Mouse (Mus musculus) neural tube, embryonic 15.5 days (tissue): ENCODE results near the gene Tnfrsf1a. TPM values are rescaled to one million over a fixed set of nuclear protein-coding genes. Genes with fewer than 3 reads are reported as not detected.

ENCODE experiments used
- ATAC-seq: fragments of 200-750 bp; cut with Nextera tagmentation; 2 replicates; pipeline ENCODE4 v1.8.0; 2017; ENCODE audit warnings: mild to moderate bottlenecking, moderate TSS enrichment, moderate library complexity; ENCODE audit not compliant: low FRiP score
- H3K27ac ChIP-seq: fragments of 300-500 bp; sonication (generic); replicated peaks from 2 replicates; pipeline ENCODE4 v1.5.1; 2015; ENCODE audit warnings: mild to moderate bottlenecking, inconsistent platforms
- H3K27me3 ChIP-seq: fragments of 300-500 bp; sonication (generic); replicated peaks from 2 replicates; pipeline ENCODE4 v1.6.1; 2015; ENCODE audit warnings: inconsistent platforms
- H3K36me3 ChIP-seq: fragments of 300-500 bp; sonication (generic); 2 replicates; pipeline ENCODE4 v1.6.1; 2015; ENCODE audit warnings: inconsistent platforms
- H3K4me1 ChIP-seq: fragments of 300-500 bp; sonication (generic); 2 replicates; pipeline ENCODE4 v1.6.1; 2015; ENCODE audit warnings: inconsistent platforms
- H3K4me2 ChIP-seq: fragments of 300-500 bp; sonication (generic); 2 replicates; pipeline ENCODE4 v1.6.1; 2015; ENCODE audit warnings: inconsistent platforms, mild to moderate bottlenecking, moderate library complexity
- H3K4me3 ChIP-seq: fragments of 300-500 bp; sonication (generic); replicated peaks from 2 replicates; pipeline ENCODE4 v1.5.1; 2015; ENCODE audit warnings: mild to moderate bottlenecking, inconsistent platforms
- H3K9ac ChIP-seq: fragments of 300-500 bp; sonication (generic); replicated peaks from 2 replicates; pipeline ENCODE4 v1.6.1; 2015; ENCODE audit warnings: mild to moderate bottlenecking, inconsistent platforms
- H3K9me3 ChIP-seq: fragments of 300-500 bp; sonication (generic); replicated peaks from 2 replicates; pipeline ENCODE4 v1.6.1; 2016; ENCODE audit warnings: inconsistent platforms
- WGBS: fragments of 180-500 bp; shearing (Covaris S2); methylation state at CpG from one replicate; pipeline ENCODE4 v1.1.7; 2015; ENCODE audit warnings: mixed read lengths; 5-methylcytosine and 5-hydroxymethylcytosine counted together
- polyA plus RNA-seq: library from polyadenylated mRNA; unstranded; fragments of >200 nt; fragmentation: Nextera tagmentation; extraction: Ambion mirVana; gene quantifications from 2 replicates; pipeline ENCODE4 v1.2.1, GENCODE M21; 2015

Tnfrsf1a gene
- polyA plus RNA-seq, 1 experiment from 2014 or later: 13.6 TPM

DNA sequence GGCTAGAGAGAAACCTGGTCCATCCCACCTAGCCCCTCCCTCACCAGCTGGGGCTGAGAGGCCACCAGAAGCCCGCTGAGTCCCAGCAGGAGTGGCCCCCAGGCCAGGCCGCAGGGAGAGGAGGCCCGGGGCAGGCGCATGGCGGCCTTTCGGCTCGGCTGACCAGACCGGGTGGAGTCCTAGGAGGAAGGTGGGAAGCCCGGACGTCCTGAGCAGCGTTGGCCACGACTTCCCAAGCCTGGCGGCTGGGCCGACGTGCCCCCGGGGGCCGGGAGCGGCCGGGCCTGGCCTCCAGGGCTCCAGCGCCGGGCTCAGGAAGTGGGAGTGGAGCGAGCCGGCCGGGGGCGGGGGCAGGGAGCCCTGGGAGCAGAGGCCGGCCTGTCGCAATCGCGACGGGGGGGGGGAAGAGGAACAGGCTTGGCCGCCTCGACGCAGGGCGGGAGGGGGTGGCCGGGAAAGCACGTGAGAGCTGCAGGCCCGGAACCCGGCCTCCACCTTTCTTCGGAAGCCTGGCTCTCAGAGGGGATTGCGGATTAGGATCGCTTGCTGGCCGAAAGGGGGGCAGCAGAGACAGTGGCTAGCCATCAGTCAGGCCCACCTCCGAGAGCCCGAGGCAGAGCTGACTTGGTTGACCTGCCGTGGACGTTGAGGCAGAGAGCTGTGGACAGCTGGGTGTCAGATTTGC is 35.5 kb upstream of the Tnfrsf1a start, which contains the start of gene Ltbr:
Gene Ltbr (minus strand): TSS at position 340 of the 685 bp plus-strand sequence.
- Histone ChIP-seq H3K27ac (no peak within 1 kb of the TSS), H3K4me1 (peaks cover 19% of the 10 kb centered on the region), H3K36me3 (no peaks in the 10 kb centered on the region), H3K4me3 (peak within 1 kb of the TSS; percentile 36), H3K9ac (peak within 1 kb of the TSS; percentile 44), H3K4me2 (peak within 1 kb of the TSS; percentile 51), H3K27me3 (no peaks in the 10 kb centered on the region; the same call in 1 of the 2 replicates), H3K9me3 (no peaks in the 10 kb centered on the region)
- peak; percentile 59; the same call in 1 of the 2 replicates for ATAC-seq
- 3% methylated on average over 43 of the region's 46 CpGs for WGBS

GRCm38 (mm10) chr6:125314231-125314563 is 35.0 kb upstream of the Tnfrsf1a start:
- H3K4me2 ChIP-seq: peak overlapping the region; percentile 51
- ATAC-seq: peak; percentile 21
- H3K9me3 ChIP-seq: no peaks in the 10 kb centered on the region
- no peak overlapping the region for H3K27ac ChIP-seq
- H3K9ac ChIP-seq: peak overlapping the region; percentile 44; the same call in 1 of the 2 replicates
- H3K4me1 ChIP-seq: peaks cover 19% of the 10 kb centered on the region
- H3K4me3 ChIP-seq: peak overlapping the region; percentile 36
- 53% methylated on average over 7 of the region's 7 CpGs for WGBS
- H3K27me3 ChIP-seq: peaks cover 3% of the 10 kb centered on the region
- no peaks in the 10 kb centered on the region for H3K36me3 ChIP-seq

DNA sequence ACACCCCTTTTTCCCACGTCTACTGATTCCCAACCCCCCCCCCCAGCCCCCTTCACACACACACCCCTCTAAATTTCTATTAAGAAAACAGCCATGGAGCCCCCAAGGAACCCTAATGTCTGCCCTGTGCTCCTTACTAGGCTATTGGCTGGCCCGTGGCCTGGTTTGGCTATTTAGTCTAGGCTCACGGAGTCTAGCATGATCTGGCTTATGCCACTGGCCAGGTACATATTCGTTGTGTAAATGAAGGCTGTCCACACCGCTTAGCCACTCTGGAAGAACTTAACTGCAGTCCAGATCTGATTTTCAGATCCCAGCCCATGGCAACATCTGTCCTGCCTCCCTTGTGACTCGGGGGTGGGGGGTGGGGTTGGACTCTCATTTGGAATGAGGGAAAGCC is 34.4 kb upstream of the Tnfrsf1a start:
- H3K4me1 ChIP-seq: peaks cover 19% of the 10 kb centered on the region
- no peak overlapping the region for H3K4me2 ChIP-seq
- no peaks in the 10 kb centered on the region for H3K9me3 ChIP-seq
- whole genome bisulfite sequencing: 69% methylated on average over 6 of the region's 6 CpGs
- no peak for ATAC-seq
- H3K4me3 ChIP-seq: no peak overlapping the region
- H3K36me3 ChIP-seq: no peaks in the 10 kb centered on the region
- no peak overlapping the region for H3K27ac ChIP-seq
- H3K27me3 ChIP-seq: peaks cover 7% of the 10 kb centered on the region
- no peak overlapping the region for H3K9ac ChIP-seq

DNA sequence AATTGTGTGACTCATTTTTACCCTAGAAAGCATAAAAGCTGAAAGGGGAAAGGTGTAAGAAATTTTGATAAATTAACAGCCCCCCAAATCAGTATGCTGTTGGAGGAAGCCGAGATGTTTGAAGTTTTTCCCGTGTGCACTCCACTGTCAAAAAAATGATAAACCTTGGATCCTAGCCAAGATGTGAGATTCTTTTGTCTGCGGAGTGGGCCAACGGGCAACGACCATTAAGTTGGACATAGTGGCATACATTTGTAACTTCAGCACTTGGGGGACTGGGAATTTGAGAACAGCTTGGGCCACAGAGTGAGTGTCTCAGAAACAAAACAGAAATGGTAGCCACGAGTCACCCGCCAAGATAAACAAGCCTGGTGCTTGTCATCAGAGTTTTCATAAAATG is 32.1 kb upstream of the Tnfrsf1a start:
- 71% methylated on average over 7 of the region's 7 CpGs for WGBS
- no peak overlapping the region for H3K9ac ChIP-seq

DNA sequence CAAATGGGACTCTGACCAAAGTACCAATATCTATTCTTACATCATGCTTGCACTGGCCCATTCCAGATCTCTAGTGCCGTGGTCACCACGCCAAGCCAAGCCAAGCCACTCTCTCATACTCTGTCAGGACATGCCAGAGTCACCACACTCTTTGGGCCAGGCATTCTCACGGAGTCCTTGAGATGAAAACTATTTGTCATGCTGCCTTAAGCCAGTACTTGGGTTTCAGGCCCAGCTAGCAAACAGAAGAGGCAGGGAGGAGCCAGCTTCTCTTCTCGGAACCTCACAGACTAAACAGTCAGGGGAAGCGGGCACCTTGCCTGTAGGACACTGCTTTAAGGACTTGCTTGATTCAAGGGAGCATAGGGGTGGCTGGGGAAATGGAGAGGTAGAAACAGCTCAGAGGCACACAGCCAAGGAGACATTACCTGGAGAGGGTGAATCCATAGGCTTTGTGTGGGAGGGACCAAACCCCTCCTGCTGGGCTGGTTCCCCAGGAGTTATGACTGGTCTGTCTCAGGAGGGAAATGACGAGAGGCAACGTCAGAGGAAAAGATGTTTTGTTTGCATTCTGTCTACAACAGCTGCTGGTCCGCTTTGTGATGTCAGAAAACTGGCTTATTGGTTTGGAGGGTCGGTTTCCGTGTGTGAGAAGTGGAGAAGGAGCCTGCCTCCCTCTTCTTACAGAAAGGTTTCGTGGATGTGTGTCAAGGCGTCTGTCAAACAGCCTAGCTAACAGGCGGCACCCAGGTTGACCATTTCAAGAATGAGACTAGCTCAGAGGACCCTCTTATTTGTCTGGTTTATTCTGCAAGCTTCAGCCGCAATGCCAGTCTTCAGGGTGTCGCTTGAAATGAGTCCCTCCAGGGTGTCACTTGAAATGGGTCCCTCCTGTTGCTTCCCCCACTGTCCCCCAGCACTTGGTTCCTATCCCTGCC is 29.9 kb upstream of the Tnfrsf1a start:
- peaks cover 11% of the 10 kb centered on the region for H3K4me1 ChIP-seq
- no peak overlapping the region for H3K4me3 ChIP-seq
- H3K27me3 ChIP-seq: peaks cover 47% of the 10 kb centered on the region
- no peak overlapping the region for H3K4me2 ChIP-seq
- H3K9me3 ChIP-seq: no peaks in the 10 kb centered on the region
- 73% methylated on average over 15 of the region's 15 CpGs for WGBS
- H3K27ac ChIP-seq: no peak overlapping the region
- no peak overlapping the region for H3K9ac ChIP-seq
- no peak for ATAC-seq
- no peaks in the 10 kb centered on the region for H3K36me3 ChIP-seq

More for the DNA sequence above, 32.1 kb upstream of the Tnfrsf1a start:
- Histone ChIP-seq H3K27ac (no peak overlapping the region), H3K4me3 (no peak overlapping the region), H3K27me3 (peaks cover 30% of the 10 kb centered on the region), H3K36me3 (no peaks in the 10 kb centered on the region), H3K4me1 (peaks cover 26% of the 10 kb centered on the region), H3K4me2 (no peak overlapping the region), H3K9me3 (no peaks in the 10 kb centered on the region)
- no peak for ATAC-seq

- Histone ChIP-seq H3K36me3 (no peaks in the 10 kb centered on the region), H3K27ac (no peak overlapping the region), H3K27me3 (peaks cover 47% of the 10 kb centered on the region), H3K9ac (no peak overlapping the region), H3K4me1 (peaks cover 7% of the 10 kb centered on the region), H3K4me3 (no peak overlapping the region), H3K4me2 (no peak overlapping the region), H3K9me3 (no peaks in the 10 kb centered on the region)
- ATAC-seq: no peak
Observed at GRCm38 (mm10) chr6:125319919-125320296, 29.3 kb upstream of the Tnfrsf1a start.

GRCm38 (mm10) chr6:125320323-125320722 is 28.8 kb upstream of the Tnfrsf1a start, which contains the start of gene Scnn1a:
Gene Scnn1a, plus strand, starts transcription at chr6:125320659.
- Histone ChIP-seq H3K27ac (no peak within 1 kb of the TSS), H3K36me3 (no peaks in the 10 kb centered on the region), H3K4me1 (peaks cover 7% of the 10 kb centered on the region), H3K4me3 (no peak within 1 kb of the TSS), H3K27me3 (peaks cover 47% of the 10 kb centered on the region), H3K4me2 (no peak within 1 kb of the TSS; the same call in 1 of the 2 replicates), H3K9ac (no peak within 1 kb of the TSS), H3K9me3 (no peaks in the 10 kb centered on the region)
- 71% methylated on average over 1 of the region's 1 CpGs for WGBS
- no peak for ATAC-seq

- Histone ChIP-seq H3K4me2 (no peak overlapping the region; the same call in 1 of the 2 replicates), H3K4me1 (peaks cover 7% of the 10 kb centered on the region), H3K4me3 (no peak overlapping the region), H3K27me3 (peaks cover 47% of the 10 kb centered on the region), H3K27ac (no peak overlapping the region), H3K9ac (no peak overlapping the region), H3K9me3 (no peaks in the 10 kb centered on the region), H3K36me3 (no peaks in the 10 kb centered on the region)
- ATAC-seq: no peak
- WGBS: 6% methylated on average over 26 of the region's 26 CpGs
Observed at GRCm38 (mm10) chr6:125321114-125321855, 27.9 kb upstream of the Tnfrsf1a start.

GRCm38 (mm10) chr6:125322794-125323193 is 26.4 kb upstream of the Tnfrsf1a start:
- ATAC-seq: no peak
- peaks cover 47% of the 10 kb centered on the region for H3K27me3 ChIP-seq
- H3K4me1 ChIP-seq: peaks cover 7% of the 10 kb centered on the region
- no peak overlapping the region for H3K4me2 ChIP-seq
- H3K9ac ChIP-seq: no peak overlapping the region
- no peak overlapping the region for H3K4me3 ChIP-seq
- H3K36me3 ChIP-seq: no peaks in the 10 kb centered on the region
- no peaks in the 10 kb centered on the region for H3K9me3 ChIP-seq
- H3K27ac ChIP-seq: no peak overlapping the region
- 45% methylated on average over 13 of the region's 13 CpGs for WGBS

- H3K4me1 ChIP-seq: peaks cover 7% of the 10 kb centered on the region
- WGBS: 76% methylated on average over 6 of the region's 6 CpGs
- H3K4me2 ChIP-seq: no peak overlapping the region
- H3K9me3 ChIP-seq: no peaks in the 10 kb centered on the region
- ATAC-seq: no peak
- no peak overlapping the region for H3K4me3 ChIP-seq
- peaks cover 47% of the 10 kb centered on the region for H3K27me3 ChIP-seq
- H3K9ac ChIP-seq: no peak overlapping the region
- H3K36me3 ChIP-seq: no peaks in the 10 kb centered on the region
- H3K27ac ChIP-seq: no peak overlapping the region
Observed at GRCm38 (mm10) chr6:125323547-125323946, 25.6 kb upstream of the Tnfrsf1a start.

GRCm38 (mm10) chr6:125325337-125325736 is 23.8 kb upstream of the Tnfrsf1a start:
- Histone ChIP-seq H3K4me2 (no peak overlapping the region), H3K9ac (no peak overlapping the region), H3K4me1 (peaks cover 11% of the 10 kb centered on the region), H3K27ac (no peak overlapping the region), H3K4me3 (no peak overlapping the region), H3K36me3 (no peaks in the 10 kb centered on the region), H3K27me3 (peaks cover 34% of the 10 kb centered on the region), H3K9me3 (no peaks in the 10 kb centered on the region)
- WGBS: 78% methylated on average over 6 of the region's 6 CpGs
- no peak for ATAC-seq
